In the genomic region with DNA sequence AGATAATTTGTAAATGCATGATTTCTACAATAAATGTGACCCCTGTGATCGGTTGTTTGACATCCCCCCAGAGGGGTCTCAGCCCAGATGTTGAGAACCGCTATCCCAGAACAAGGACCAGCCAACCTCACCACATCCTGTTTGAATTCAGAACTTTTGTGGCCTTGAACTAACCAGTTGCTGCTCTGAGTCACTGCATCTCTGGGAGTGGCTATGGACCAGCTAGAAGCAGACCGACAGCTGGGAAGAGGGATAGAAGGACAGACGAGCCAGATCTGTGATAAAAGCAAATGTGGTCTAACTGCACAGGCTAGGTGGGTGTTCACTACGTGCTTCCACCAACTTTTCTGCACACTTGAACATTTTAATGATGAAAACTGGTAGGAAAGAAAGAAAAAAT, we compare ENCODE assay signal across 12 mouse cellular contexts.
"Had no signal": no experiment of that assay in that cellular context is flagged by ENCODE, and none has a peak within 500 bp of the region (broad histone marks: within the 10 kb centered on the region; RNA-seq: fewer than 3 reads in every experiment).

No protein-coding gene starts in this region.

- H3K36me3 ChIP-seq: limb, embryonic 13.5 days; liver, embryonic 15.5 days; midbrain, embryonic 15.5 days had no signal

- H3K27ac ChIP-seq: left cerebral cortex, adult 2 months; limb, embryonic 13.5 days; liver, embryonic 15.5 days; midbrain, embryonic 15.5 days; stomach, postnatal 0 days had no signal

- H3K9ac ChIP-seq: limb, embryonic 13.5 days; liver, embryonic 15.5 days; midbrain, embryonic 15.5 days had no signal

- ATAC-seq: lung, postnatal 0 days; midbrain, embryonic 15.5 days had no signal

- H3K27me3 ChIP-seq: limb, embryonic 13.5 days; midbrain, embryonic 15.5 days had no signal

- DNase-seq: kidney, postnatal 14 days; lung, adult 2 months; lung, postnatal 36 days; right cerebral cortex, postnatal 14 days; thymus, postnatal 4 days had no signal

- H3K9me3 ChIP-seq: limb, embryonic 13.5 days; liver, embryonic 15.5 days; midbrain, embryonic 15.5 days had no signal

- H3K4me3 ChIP-seq: left cerebral cortex, adult 2 months; limb, embryonic 13.5 days; liver, embryonic 15.5 days; midbrain, embryonic 15.5 days had no signal

- H3K4me2 ChIP-seq: limb, embryonic 13.5 days; liver, embryonic 11.5 days; liver, embryonic 15.5 days; midbrain, embryonic 15.5 days had no signal
